Mouse (Mus musculus): ENCODE measurements around the gene Kif12.

GRCm38 (mm10) chr4:63181556-63181955 is 9.6 kb upstream of the Kif12 start:
- peak; percentile 97 for TF ChIP-seq CTCF (IDR thresholded peaks at IDR 0.05; ENCODE audit: borderline replicate concordance, insufficient read depth, low read length)
- no peak for TF ChIP-seq POLR2A (IDR thresholded peaks at IDR 0.05; ENCODE audit: low read depth, low read length)
